Mouse (Mus musculus): ENCODE measurements around the gene Galr2. TPM values are rescaled to one million over a fixed set of nuclear protein-coding genes. Genes with fewer than 3 reads are reported as not detected.

Galr2 gene
- total and polyA plus RNA-seq, 3 experiments, result 0.35 to 1.2 TPM; not detected in 1

- Histone ChIP-seq H3K4me3 (ENCODE audit: control insufficient read depth in 1 of 2, insufficient read depth in 1 of 2, low read depth in 2 of 2, low read length in 2 of 2) (peak overlapping the region; percentile 44 to 66), H3K36me3 (ENCODE audit: control insufficient read depth in 1 of 2, insufficient read depth in 2 of 2, low read length in 2 of 2) (no peaks in the 10 kb centered on the region), H3K4me1 (ENCODE audit: control insufficient read depth in 1 of 2, insufficient read depth in 2 of 2, low read length in 2 of 2) (peaks cover 3 to 7% of the 10 kb centered on the region in 2 experiments; a peak in 1 of 4 replicates), H3K9ac (ENCODE audit: control insufficient read depth, low read depth, low read length, poor library complexity, severe bottlenecking) (peak overlapping the region; percentile 62), H3K27ac (ENCODE audit: control insufficient read depth, low read depth, low read length) (no peak overlapping the region), H3K27me3 (ENCODE audit: control insufficient read depth in 1 of 2, insufficient read depth in 2 of 2, low read length in 2 of 2) (no peaks in the 10 kb centered on the region; a peak in 1 of 4 replicates), H3K79me2 (ENCODE audit: control insufficient read depth, insufficient read depth, low read length, poor library complexity) (no peaks in the 10 kb centered on the region), H3K9me3 (replicated peaks; ENCODE audit: insufficient read depth, low read length) (no peaks in the 10 kb centered on the region)
- TF ChIP-seq JUND (IDR thresholded peaks at IDR 0.05; ENCODE audit: low read depth, low read length) (no peak), HCFC1 (IDR thresholded peaks at IDR 0.05; ENCODE audit: low read depth, low read length) (peak; percentile 62; the same call in 1 of the 2 replicates), ELF1 (IDR thresholded peaks at IDR 0.05; ENCODE audit: low read depth, low read length) (peak; percentile 58), CHD1 (IDR thresholded peaks at IDR 0.05; ENCODE audit: low read depth, low read length) (no peak), RAD21 (IDR thresholded peaks at IDR 0.05; ENCODE audit: low read depth, low read length) (peak; percentile 96), USF1 (IDR thresholded peaks at IDR 0.05; ENCODE audit: low read depth, low read length) (no peak), MAX (IDR thresholded peaks at IDR 0.05; ENCODE audit: low read length) (peak; percentile 40), ZC3H11A (IDR thresholded peaks at IDR 0.05; ENCODE audit: low read depth, low read length) (peak; percentile 96), MXI1 (IDR thresholded peaks at IDR 0.05; ENCODE audit: low read depth, low read length) (peak; percentile 29; the same call in 1 of the 2 replicates), TCF12 (IDR thresholded peaks at IDR 0.05; ENCODE audit: low read depth, low read length) (0 out of 2 replicates have a peak, but pooled peaks have one; percentile 3), NRF1 (IDR thresholded peaks at IDR 0.05; ENCODE audit: insufficient read depth, low read depth, low read length, poor library complexity, severe bottlenecking) (no peak), GABPA (IDR thresholded peaks at IDR 0.05; ENCODE audit: low read depth, low read length) (no peak), CTCF (IDR thresholded peaks at IDR 0.05 in 2 of 3, conservative IDR thresholded peaks at IDR 0.05 in 1 of 3; ENCODE audit: control insufficient read depth in 1 of 3, insufficient read depth in 1 of 3, low read depth in 2 of 3, low read length in 3 of 3, poor library complexity in 1 of 3, severe bottlenecking in 1 of 3) (peak; percentile 75 to 100 (median 99)), SMC3 (IDR thresholded peaks at IDR 0.05; ENCODE audit: low read depth, low read length) (peak; percentile 100), MAZ (IDR thresholded peaks at IDR 0.05; ENCODE audit: low read depth, low read length) (peak; percentile 62; the same call in 1 of the 2 replicates), ETS1 (IDR thresholded peaks at IDR 0.05; ENCODE audit: low read depth, low read length) (no peak)
- peak; percentile 91 for DNase-seq (ENCODE audit: low read depth, low spot score)
Observed at GRCm38 (mm10) chr11:116318719-116319659, 38.2 kb downstream of the Galr2 start.

DNA sequence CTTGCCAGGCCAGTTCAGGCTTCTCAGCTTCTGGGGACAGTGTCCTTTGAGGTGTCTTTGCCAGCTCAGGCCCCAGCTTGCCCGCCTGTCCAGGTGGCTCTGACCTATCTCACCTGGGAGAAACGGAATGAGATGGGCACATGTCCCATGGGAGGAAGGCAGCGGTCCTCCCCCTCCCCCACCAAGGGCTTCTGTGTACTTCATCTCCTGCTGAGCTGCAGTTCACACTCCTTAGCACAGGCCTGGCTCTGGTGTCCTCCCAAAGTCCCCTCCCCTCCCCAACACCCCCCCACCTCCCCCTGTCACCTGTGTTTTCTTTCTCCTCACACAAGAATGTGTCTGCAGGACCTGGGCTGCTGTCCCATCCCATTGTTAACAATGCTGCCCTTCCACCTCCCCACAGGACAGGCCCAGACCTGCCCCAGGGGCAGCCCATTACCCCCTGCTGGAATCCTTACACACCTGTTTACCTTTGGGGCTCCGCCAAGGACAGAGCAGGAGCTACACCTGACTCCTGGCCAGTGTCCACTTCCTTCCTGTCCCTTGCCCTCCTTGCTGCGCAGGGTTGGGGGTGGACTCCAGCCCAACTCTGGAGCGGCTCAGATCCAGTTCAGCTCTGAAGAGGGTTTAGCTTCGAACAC is 46.3 kb downstream of the Galr2 start:
- DNase-seq (ENCODE audit: low read depth, low spot score), result no peak
- Histone ChIP-seq H3K9me3 (replicated peaks; ENCODE audit: insufficient read depth, low read length) (no peaks in the 10 kb centered on the region), H3K4me1 (ENCODE audit: control insufficient read depth in 1 of 2, insufficient read depth in 2 of 2, low read length in 2 of 2) (0 out of 4 replicates have a peak, but pooled peaks cover 0 to 2% of the 10 kb centered on the region in 2 experiments), H3K27me3 (ENCODE audit: control insufficient read depth in 1 of 2, insufficient read depth in 2 of 2, low read length in 2 of 2) (peaks cover 0 to 1% of the 10 kb centered on the region in 2 experiments; a peak in 1 of 4 replicates), H3K27ac (ENCODE audit: control insufficient read depth, low read depth, low read length) (no peak overlapping the region), H3K36me3 (ENCODE audit: control insufficient read depth in 1 of 2, insufficient read depth in 2 of 2, low read length in 2 of 2) (no peaks in the 10 kb centered on the region), H3K79me2 (ENCODE audit: control insufficient read depth, insufficient read depth, low read length, poor library complexity) (no peaks in the 10 kb centered on the region), H3K4me3 (ENCODE audit: control insufficient read depth in 1 of 2, insufficient read depth in 1 of 2, low read depth in 2 of 2, low read length in 2 of 2) (no peak overlapping the region), H3K9ac (ENCODE audit: control insufficient read depth, low read depth, low read length, poor library complexity, severe bottlenecking) (no peak overlapping the region)
- TF ChIP-seq USF1 (IDR thresholded peaks at IDR 0.05; ENCODE audit: low read depth, low read length) (no peak), CTCF (IDR thresholded peaks at IDR 0.05 in 2 of 3, conservative IDR thresholded peaks at IDR 0.05 in 1 of 3; ENCODE audit: control insufficient read depth in 1 of 3, insufficient read depth in 1 of 3, low read depth in 2 of 3, low read length in 3 of 3, poor library complexity in 1 of 3, severe bottlenecking in 1 of 3) (no peak), MYC (IDR thresholded peaks at IDR 0.05; ENCODE audit: low read depth, low read length) (no peak)
